Mouse (Mus musculus) midbrain, embryonic 15.5 days (tissue): Measurements from ENCODE around the gene Mpdu1. TPM values are rescaled to one million over a fixed set of nuclear protein-coding genes. Genes with fewer than 3 reads are reported as not detected.

Experiments
- microRNA counts: library from miRNA; unstranded; fragments of <30 nt; microRNA quantifications from one replicate; lab custom pipeline; 2016
- microRNA-seq: library from miRNA; unstranded; fragments of <30 nt; microRNA quantifications from one replicate; pipeline ENCODE4, GENCODE M21; 2016
- polyA plus RNA-seq: library from polyadenylated mRNA; unstranded; fragments of >200 nt; fragmentation: Nextera tagmentation; extraction: Ambion mirVana; gene quantifications from 2 replicates; pipeline ENCODE4 v1.2.1, GENCODE M21; 2015

Mpdu1 gene
- polyA plus RNA-seq, 1 experiment from 2014 or later: 99.9 TPM

MicroRNAs encoded within 50 kb of the gene (microRNA counts, 519-probe panel; counts per million panel counts)
- microRNA mmu-miR-1934 (lab: Ali Mortazavi, UCI) (not detected), microRNA mmu-miR-467f (lab: Ali Mortazavi, UCI) (2,290 counts per million, percentile 34 among the panel's probes with 10 or more counts)

Small RNA genes within 50 kb of the gene (microRNA-seq; reads per million reads assigned to microRNA genes)
- gene Mir1934 (2.6 reads per million, percentile 11 among the genes with 10 or more reads in this experiment), gene Mir467f (not detected)

Other genes starting within 250 kb of the Mpdu1 start
- gene Kdm6b, start 249.0 kb downstream of the Mpdu1 start, polyA plus RNA-seq: 41.3 and 45.3 TPM in 2 replicates
- 4.5 and 5.7 TPM in 2 replicates for gene Dnah2, start 113.5 kb downstream of the Mpdu1 start, polyA plus RNA-seq
- gene Efnb3, start 102.4 kb downstream of the Mpdu1 start, polyA plus RNA-seq: 178 and 188 TPM in 2 replicates
- gene Wrap53, start 82.4 kb downstream of the Mpdu1 start, polyA plus RNA-seq: 21.4 and 23.2 TPM in 2 replicates
- 60.4 and 70.1 TPM in 2 replicates for gene Trp53, start 82.3 kb downstream of the Mpdu1 start, polyA plus RNA-seq
- gene Atp1b2, start 56.7 kb downstream of the Mpdu1 start, polyA plus RNA-seq: 60.0 and 60.9 TPM in 2 replicates
- gene Shbg, start 44.7 kb downstream of the Mpdu1 start, polyA plus RNA-seq: not detected in 2 replicates
- 23.5 and 24.9 TPM in 2 replicates for gene Sat2, start 40.6 kb downstream of the Mpdu1 start, polyA plus RNA-seq
- 40.6 and 47.0 TPM in 2 replicates for gene Fxr2, start 29.7 kb downstream of the Mpdu1 start, polyA plus RNA-seq
- gene Sox15, start 7.3 kb downstream of the Mpdu1 start, polyA plus RNA-seq: 0.20 TPM in 1 of 2 replicates, not detected in the other
- gene Cd68, start 3.5 kb upstream of the Mpdu1 start, polyA plus RNA-seq: 9.4 and 10.4 TPM in 2 replicates
- gene Eif4a1, start 9.8 kb upstream of the Mpdu1 start, polyA plus RNA-seq: 460 and 473 TPM in 2 replicates
- gene Senp3, start 19.4 kb upstream of the Mpdu1 start, polyA plus RNA-seq: 116 and 122 TPM in 2 replicates
- 0.37 and 0.68 TPM in 2 replicates for gene Tnfsf13, start 23.1 kb upstream of the Mpdu1 start, polyA plus RNA-seq
- gene Tnfsf12, start 33.2 kb upstream of the Mpdu1 start, polyA plus RNA-seq: 2.0 and 2.4 TPM in 2 replicates
- 1.2 and 1.8 TPM in 2 replicates for gene Tnfsfm13, start 33.5 kb upstream of the Mpdu1 start, polyA plus RNA-seq
- gene Polr2a, start 96.0 kb upstream of the Mpdu1 start, polyA plus RNA-seq: 15.9 and 17.4 TPM in 2 replicates
- 0.17 and 0.26 TPM in 2 replicates for gene Slc35g3, start 99.3 kb upstream of the Mpdu1 start, polyA plus RNA-seq
- gene Zbtb4, start 103.3 kb upstream of the Mpdu1 start, polyA plus RNA-seq: 4.1 and 4.3 TPM in 2 replicates
- 0.98 and 1.2 TPM in 2 replicates for gene Chrnb1, start 133.3 kb upstream of the Mpdu1 start, polyA plus RNA-seq
- 3.7 and 4.5 TPM in 2 replicates for gene Fgf11, start 139.2 kb upstream of the Mpdu1 start, polyA plus RNA-seq
- 0.74 and 0.86 TPM in 2 replicates for gene Tmem102, start 143.0 kb upstream of the Mpdu1 start, polyA plus RNA-seq
- not detected in 2 replicates for gene Gm39566, start 152.7 kb upstream of the Mpdu1 start, polyA plus RNA-seq
- gene Spem2, start 155.8 kb upstream of the Mpdu1 start, polyA plus RNA-seq: not detected in 2 replicates
- 0.55 and 0.65 TPM in 2 replicates for gene Spem1, start 159.5 kb upstream of the Mpdu1 start, polyA plus RNA-seq
- gene Nlgn2, start 175.1 kb upstream of the Mpdu1 start, polyA plus RNA-seq: 24.0 and 24.2 TPM in 2 replicates
- 318 and 320 TPM in 2 replicates for gene Tmem256, start 175.9 kb upstream of the Mpdu1 start, polyA plus RNA-seq
- 52.3 and 53.5 TPM in 2 replicates for gene Plscr3, start 183.7 kb upstream of the Mpdu1 start, polyA plus RNA-seq
- gene Tnk1, start 196.1 kb upstream of the Mpdu1 start, polyA plus RNA-seq: 0.10 and 0.28 TPM in 2 replicates
- not detected in 2 replicates for gene Tmem95, start 215.4 kb upstream of the Mpdu1 start, polyA plus RNA-seq
- gene Kctd11, start 218.8 kb upstream of the Mpdu1 start, polyA plus RNA-seq: 1.7 and 1.9 TPM in 2 replicates
- 0.46 and 0.52 TPM in 2 replicates for gene Acap1, start 232.9 kb upstream of the Mpdu1 start, polyA plus RNA-seq
- gene 2810408A11Rik, start 238.3 kb upstream of the Mpdu1 start, polyA plus RNA-seq: 11.1 and 11.8 TPM in 2 replicates
- gene Neurl4, start 238.4 kb upstream of the Mpdu1 start, polyA plus RNA-seq: 23.2 and 24.2 TPM in 2 replicates